Mouse (Mus musculus): ENCODE measurements around the gene Ctf2. TPM values are rescaled to one million over a fixed set of nuclear protein-coding genes. Genes with fewer than 3 reads are reported as not detected.

Gene Ctf2
- total and polyA plus RNA-seq, 2 experiments = not detected

GRCm38 (mm10) chr7:127716992-127717391, 15.0 kb downstream of the Ctf2 start:
- Histone ChIP-seq H3K9ac (ENCODE audit: low read depth, low read length) (peak overlapping the region; percentile 38; the same call in 1 of the 2 replicates), H3K4me3 (ENCODE audit: insufficient read depth, low read depth, low read length) (no peak overlapping the region), H3K79me2 (ENCODE audit: control insufficient read depth, insufficient read depth, low read length) (no peaks in the 10 kb centered on the region), H3K27ac (replicated peaks; ENCODE audit: insufficient read depth, low read depth, low read length) (no peak overlapping the region), H3K4me1 (ENCODE audit: control insufficient read depth, insufficient read depth, low read length) (peaks cover 2% of the 10 kb centered on the region), H3K27me3 (ENCODE audit: control insufficient read depth, insufficient read depth, low read length) (no peaks in the 10 kb centered on the region), H3K36me3 (ENCODE audit: control insufficient read depth, insufficient read depth, low read length) (no peaks in the 10 kb centered on the region; the same call in 1 of the 2 replicates)
- 58% methylated on average over 41 of the region's 41 CpGs for WGBS
- DNase-seq (ENCODE audit: extremely low read depth, low read depth, low spot score) = no peak
- TF ChIP-seq POLR2A (IDR thresholded peaks at IDR 0.05; ENCODE audit: extremely low read depth, insufficient read depth, low read length) = no peak
- peak; percentile 47 for TF ChIP-seq CTCF (IDR thresholded peaks at IDR 0.05; ENCODE audit: low read depth, low read length)

GRCm38 (mm10) chr7:127714816-127715215, 17.1 kb downstream of the Ctf2 start:
- H3K79me2 ChIP-seq (ENCODE audit: control insufficient read depth, insufficient read depth, low read length) = no peaks in the 10 kb centered on the region
- no peaks in the 10 kb centered on the region for H3K27me3 ChIP-seq (ENCODE audit: control insufficient read depth, insufficient read depth, low read length)
- 79% methylated on average over 4 of the region's 4 CpGs for WGBS
- H3K36me3 ChIP-seq (ENCODE audit: control insufficient read depth, insufficient read depth, low read length) = no peaks in the 10 kb centered on the region; the same call in 1 of the 2 replicates
- H3K4me3 ChIP-seq (ENCODE audit: insufficient read depth, low read depth, low read length) = no peak overlapping the region
- no peak for DNase-seq (ENCODE audit: extremely low read depth, low read depth, low spot score)
- no peak overlapping the region for H3K9ac ChIP-seq (ENCODE audit: low read depth, low read length)
- no peak overlapping the region for H3K27ac ChIP-seq (replicated peaks; ENCODE audit: insufficient read depth, low read depth, low read length)
- no peak for TF ChIP-seq POLR2A (IDR thresholded peaks at IDR 0.05; ENCODE audit: extremely low read depth, insufficient read depth, low read length)
- TF ChIP-seq CTCF (IDR thresholded peaks at IDR 0.05; ENCODE audit: low read depth, low read length) = no peak
- peaks cover 4% of the 10 kb centered on the region for H3K4me1 ChIP-seq (ENCODE audit: control insufficient read depth, insufficient read depth, low read length)

- Histone ChIP-seq H3K27ac (replicated peaks; ENCODE audit: insufficient read depth, low read depth, low read length) (peak within 1 kb of the TSS; percentile 59), H3K9ac (ENCODE audit: low read depth, low read length) (peak within 1 kb of the TSS; percentile 49), H3K4me1 (ENCODE audit: control insufficient read depth, insufficient read depth, low read length) (peaks cover 10% of the 10 kb centered on the region), H3K36me3 (ENCODE audit: control insufficient read depth, insufficient read depth, low read length) (no peaks in the 10 kb centered on the region; the same call in 1 of the 2 replicates), H3K4me3 (ENCODE audit: insufficient read depth, low read depth, low read length) (peak within 1 kb of the TSS; percentile 48), H3K79me2 (ENCODE audit: control insufficient read depth, insufficient read depth, low read length) (no peaks in the 10 kb centered on the region), H3K27me3 (ENCODE audit: control insufficient read depth, insufficient read depth, low read length) (no peaks in the 10 kb centered on the region)
- TF ChIP-seq POLR2A (IDR thresholded peaks at IDR 0.05; ENCODE audit: extremely low read depth, insufficient read depth, low read length) = no peak
- TF ChIP-seq CTCF (IDR thresholded peaks at IDR 0.05; ENCODE audit: low read depth, low read length) = no peak
- WGBS = 5% methylated on average over 28 of the region's 28 CpGs
- peak; percentile 90 for DNase-seq (ENCODE audit: extremely low read depth, low read depth, low spot score)
These were observed 19.2 kb downstream of the Ctf2 start, which contains the start of gene Ctf1 for GRCm38 (mm10) chr7:127712461-127713385. TSS of gene Ctf1 (plus strand) at chr7:127712736.

- 57% methylated on average over 3 of the region's 3 CpGs for WGBS
- Histone ChIP-seq H3K4me1 (ENCODE audit: control insufficient read depth, insufficient read depth, low read length) (peaks cover 10% of the 10 kb centered on the region), H3K79me2 (ENCODE audit: control insufficient read depth, insufficient read depth, low read length) (no peaks in the 10 kb centered on the region), H3K27me3 (ENCODE audit: control insufficient read depth, insufficient read depth, low read length) (no peaks in the 10 kb centered on the region), H3K9ac (ENCODE audit: low read depth, low read length) (no peak overlapping the region), H3K36me3 (ENCODE audit: control insufficient read depth, insufficient read depth, low read length) (no peaks in the 10 kb centered on the region), H3K27ac (replicated peaks; ENCODE audit: insufficient read depth, low read depth, low read length) (no peak overlapping the region), H3K4me3 (ENCODE audit: insufficient read depth, low read depth, low read length) (no peak overlapping the region)
- TF ChIP-seq CTCF (IDR thresholded peaks at IDR 0.05; ENCODE audit: low read depth, low read length) (no peak), POLR2A (IDR thresholded peaks at IDR 0.05; ENCODE audit: extremely low read depth, insufficient read depth, low read length) (no peak)
- no peak for DNase-seq (ENCODE audit: extremely low read depth, low read depth, low spot score)
These were observed 20.5 kb downstream of the Ctf2 start for GRCm38 (mm10) chr7:127711456-127711855.

- TF ChIP-seq POLR2A (IDR thresholded peaks at IDR 0.05; ENCODE audit: extremely low read depth, insufficient read depth, low read length) = no peak
- TF ChIP-seq CTCF (IDR thresholded peaks at IDR 0.05; ENCODE audit: low read depth, low read length) = no peak
- no peak overlapping the region for H3K9ac ChIP-seq (ENCODE audit: low read depth, low read length)
- WGBS = 64% methylated on average over 3 of the region's 3 CpGs
- no peaks in the 10 kb centered on the region for H3K27me3 ChIP-seq (ENCODE audit: control insufficient read depth, insufficient read depth, low read length)
- no peaks in the 10 kb centered on the region for H3K36me3 ChIP-seq (ENCODE audit: control insufficient read depth, insufficient read depth, low read length)
- H3K79me2 ChIP-seq (ENCODE audit: control insufficient read depth, insufficient read depth, low read length) = no peaks in the 10 kb centered on the region
- H3K4me1 ChIP-seq (ENCODE audit: control insufficient read depth, insufficient read depth, low read length) = peaks cover 10% of the 10 kb centered on the region
- no peak overlapping the region for H3K4me3 ChIP-seq (ENCODE audit: insufficient read depth, low read depth, low read length)
- H3K27ac ChIP-seq (replicated peaks; ENCODE audit: insufficient read depth, low read depth, low read length) = no peak overlapping the region
- DNase-seq (ENCODE audit: extremely low read depth, low read depth, low spot score) = peak; percentile 64
These were observed 20.9 kb downstream of the Ctf2 start for GRCm38 (mm10) chr7:127711031-127711430.
